Mouse (Mus musculus): ENCODE data around the gene Safb.

The Safb gene

DNA sequence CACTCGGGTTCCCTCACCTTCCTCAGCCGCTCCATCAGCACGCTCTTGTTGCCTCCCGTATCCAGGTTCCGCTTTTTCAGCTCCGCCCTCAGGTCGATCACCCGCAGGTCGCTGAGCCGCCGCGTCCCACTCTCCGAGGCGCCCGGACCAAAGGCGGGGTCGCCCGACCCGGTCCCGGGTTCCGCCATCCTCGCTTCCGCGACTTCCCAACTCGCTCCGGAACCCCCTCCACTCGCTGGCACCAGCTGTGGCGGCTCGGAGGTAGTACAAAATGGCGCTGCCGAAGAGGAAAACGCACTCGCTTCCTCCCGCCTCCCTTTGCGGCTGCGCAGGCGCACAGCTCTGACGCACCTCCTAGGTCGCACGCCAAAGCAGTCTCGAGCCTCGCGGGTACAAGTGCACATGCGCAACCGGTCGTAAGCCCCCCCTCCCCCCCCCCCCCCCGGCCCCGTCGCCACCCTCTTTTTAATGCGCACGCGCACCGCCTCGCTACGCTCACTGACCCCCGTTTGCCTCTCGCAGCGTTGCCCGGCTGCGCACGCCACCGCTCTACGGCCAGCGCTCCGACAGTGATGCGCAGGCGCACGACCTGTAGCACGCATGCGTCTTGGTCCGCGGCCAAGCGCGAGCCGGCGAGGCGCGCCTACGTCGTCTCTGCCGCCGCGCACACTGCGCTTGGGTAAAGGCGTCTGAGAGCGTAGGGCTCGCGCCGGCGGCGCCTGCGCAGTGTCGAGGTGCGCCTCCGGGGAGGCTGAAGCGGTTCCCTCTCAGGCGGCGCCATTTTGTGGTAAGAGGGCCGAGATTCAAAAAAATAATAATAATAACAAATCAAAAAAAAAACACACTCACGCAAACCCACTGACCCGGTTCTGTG is at the start of gene Safb, which contains the start of gene Safb2:
TSS of gene Safb (plus strand) at position 569 of the 874 bp plus-strand sequence.
TSS of gene Safb2 (minus strand) at position 329 of the 874 bp plus-strand sequence.
- DNase-seq, result peak; percentile 99

DNA sequence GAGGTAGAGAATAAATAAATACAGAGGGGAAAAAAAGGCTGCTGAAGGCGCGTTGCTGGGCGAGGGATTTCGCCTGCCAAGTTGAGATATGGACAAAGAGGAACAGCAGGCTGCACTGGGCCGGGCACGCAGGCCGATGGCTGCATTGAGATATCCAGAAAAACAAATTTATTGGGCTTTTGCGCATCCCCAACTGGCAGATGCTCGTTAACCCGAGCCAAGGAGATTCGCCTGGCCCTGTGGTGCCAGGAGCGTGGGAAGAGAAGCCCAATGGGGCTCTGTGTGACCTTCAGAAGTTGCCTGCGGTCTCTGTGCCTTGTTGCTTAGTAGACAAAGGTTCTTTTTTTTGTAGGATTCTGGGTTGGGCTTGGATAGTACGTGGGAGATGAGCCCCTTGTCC is 48.4 kb upstream of the Safb start:
- DNase-seq, result peak; percentile 32

DNA sequence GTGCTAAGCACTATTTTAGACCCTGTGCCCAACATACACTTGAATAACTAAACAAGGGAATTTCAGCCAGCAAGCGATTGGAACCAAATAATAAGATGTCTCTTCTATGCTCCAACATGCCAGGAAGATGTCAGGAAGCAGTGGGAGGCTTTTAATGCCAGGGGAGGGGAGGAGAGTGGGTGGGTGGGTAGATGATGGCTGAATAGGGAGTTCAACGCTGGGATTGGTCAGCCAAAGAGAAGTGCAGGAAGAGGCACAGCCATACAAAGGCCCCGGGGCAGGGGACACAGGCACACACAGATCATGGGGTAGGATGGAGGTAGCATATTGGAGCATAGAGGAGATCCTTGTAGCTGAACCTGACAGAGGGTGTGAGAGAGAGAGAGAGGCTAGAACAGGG is 47.8 kb upstream of the Safb start:
- DNase-seq, result peak; percentile 9

DNA sequence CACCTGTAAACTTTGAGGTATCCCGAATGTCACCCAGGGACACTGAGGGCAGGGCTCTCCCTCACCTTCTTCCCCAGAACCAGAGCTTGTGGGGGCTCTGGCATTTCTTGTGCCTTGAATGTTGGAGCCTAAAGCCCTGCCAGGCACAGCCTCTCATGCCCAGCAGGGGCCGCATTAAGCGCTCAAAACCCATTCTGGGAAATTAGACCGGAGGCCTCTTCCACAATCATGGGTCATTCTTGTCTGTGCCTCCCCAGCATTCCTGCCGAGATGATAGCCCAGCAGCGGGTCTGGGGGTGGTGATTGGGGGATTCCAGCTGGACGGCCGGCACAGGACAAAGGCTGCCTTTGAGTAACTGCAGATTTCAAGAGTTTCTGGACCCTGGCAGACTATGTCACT is 46.7 kb upstream of the Safb start:
- DNase-seq, result peak; percentile 32

DNA sequence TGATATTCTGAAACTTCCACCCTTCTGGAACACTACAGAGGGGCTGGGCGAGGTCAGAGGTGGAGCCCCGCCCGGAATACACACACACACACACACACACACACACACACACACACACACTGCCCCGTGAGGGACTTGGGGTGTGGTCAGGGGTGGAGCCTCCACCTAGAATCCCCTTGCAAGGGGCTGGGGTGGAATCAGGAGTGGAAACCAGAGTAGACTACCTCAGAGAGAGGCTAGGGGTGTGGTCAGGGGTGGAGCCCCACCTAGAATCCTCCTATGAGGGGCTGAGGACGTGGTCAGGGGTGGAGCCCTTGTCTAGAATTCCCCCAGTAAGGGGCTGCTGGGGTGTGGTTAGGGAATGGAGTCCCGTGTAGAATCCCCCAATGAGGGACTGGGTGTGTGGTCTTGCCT is 44.1 kb upstream of the Safb start:
- peak; percentile 5 for DNase-seq

DNA sequence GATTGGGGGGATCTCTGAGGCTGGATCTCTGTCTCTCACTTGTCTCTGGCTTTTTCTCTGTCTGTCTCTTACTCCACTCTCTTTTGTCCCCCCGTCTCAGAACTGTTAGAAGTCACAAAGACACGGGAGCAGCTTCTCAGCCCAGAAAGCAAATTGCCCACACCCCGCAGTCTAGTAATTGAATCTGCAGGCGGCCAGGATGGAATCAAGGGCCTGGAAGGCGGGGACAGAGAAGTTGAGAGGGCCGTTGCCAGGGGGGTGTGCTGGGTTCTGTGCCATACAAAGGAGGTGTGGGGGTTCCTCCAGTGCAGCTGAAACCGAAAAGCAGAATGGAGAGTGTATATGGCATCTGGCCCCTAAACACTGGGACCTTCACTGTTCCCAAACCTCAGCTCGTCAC is 41.9 kb upstream of the Safb start:
- DNase-seq, result peak; percentile 4

DNA sequence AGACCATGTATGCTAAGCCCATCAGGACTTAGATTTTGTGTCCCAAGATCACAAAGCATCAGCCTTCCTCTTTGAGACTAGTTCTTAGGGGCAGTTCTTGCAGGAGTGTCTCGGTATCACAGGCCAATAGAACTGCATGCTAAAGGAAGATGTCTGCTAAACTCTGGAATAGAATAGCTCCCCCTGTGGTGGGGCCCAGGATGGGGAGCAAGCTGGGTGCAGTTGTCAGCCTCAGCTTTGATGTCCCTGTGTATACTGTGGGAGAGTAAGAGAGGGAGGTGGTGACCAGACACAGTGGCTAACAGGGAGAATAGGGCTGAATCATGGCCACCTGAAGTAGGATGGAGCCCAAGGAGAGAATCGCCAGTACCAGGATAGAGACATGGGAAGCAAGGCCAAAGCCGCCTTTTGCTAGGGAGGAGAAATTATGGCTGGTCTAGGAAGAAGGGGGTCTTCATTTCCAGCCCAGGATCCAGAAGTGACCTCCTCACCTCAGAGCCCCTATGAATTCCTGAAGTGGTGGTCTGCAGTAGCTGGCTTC is 40.9 kb upstream of the Safb start:
- peak; percentile 9 for DNase-seq

DNA sequence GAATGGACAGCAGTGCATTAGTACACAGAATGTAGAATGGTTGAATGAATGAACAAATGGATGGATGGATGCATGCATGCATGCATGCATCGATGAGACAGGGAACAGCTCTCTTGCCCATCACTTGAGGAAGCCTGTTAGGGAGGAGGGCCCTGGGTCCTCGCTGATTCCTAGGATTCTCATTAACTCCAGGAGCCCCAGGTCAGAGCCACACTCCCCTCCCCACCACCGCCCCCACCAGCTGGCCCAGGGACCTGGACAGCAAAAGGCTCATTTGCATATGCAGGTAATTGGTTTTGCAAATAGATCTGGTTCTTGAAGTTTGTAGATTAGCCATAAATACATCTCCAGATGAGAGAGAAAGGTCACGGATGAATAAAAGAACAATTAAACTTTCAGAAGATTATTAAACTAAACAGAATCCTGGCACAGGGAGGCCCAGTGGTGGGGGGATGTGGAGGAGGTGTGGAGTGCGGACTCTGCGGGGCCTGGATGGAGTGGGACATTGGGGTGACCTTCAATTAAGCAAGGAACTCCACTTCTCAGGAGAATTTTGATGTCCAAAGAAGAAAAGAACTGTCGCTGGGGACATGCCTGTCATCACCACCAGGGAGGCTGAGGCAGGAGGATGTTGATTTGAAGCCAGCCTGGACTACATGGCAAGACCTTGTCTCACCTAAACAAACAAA is 39.8 kb upstream of the Safb start:
- peak; percentile 14 for DNase-seq

DNA sequence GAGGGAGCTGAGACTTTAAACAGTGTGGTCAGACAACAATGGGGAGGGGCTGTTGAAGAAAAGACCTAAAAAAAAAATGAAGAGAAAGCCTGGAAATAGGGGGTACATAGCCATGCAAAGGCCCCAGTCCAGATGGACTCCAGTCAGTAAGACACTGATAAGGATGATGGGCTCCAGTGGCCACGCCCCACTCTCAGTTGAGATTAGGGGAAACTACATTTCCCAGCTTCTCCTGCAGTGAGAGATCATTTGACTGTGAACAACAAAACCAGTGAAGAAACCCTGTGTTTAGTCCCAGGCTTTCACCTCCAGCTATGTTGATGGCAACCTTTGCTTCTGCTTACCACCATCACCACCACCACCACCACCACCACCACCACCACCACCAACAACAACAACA is 38.7 kb upstream of the Safb start:
- DNase-seq, result peak; percentile 17

DNA sequence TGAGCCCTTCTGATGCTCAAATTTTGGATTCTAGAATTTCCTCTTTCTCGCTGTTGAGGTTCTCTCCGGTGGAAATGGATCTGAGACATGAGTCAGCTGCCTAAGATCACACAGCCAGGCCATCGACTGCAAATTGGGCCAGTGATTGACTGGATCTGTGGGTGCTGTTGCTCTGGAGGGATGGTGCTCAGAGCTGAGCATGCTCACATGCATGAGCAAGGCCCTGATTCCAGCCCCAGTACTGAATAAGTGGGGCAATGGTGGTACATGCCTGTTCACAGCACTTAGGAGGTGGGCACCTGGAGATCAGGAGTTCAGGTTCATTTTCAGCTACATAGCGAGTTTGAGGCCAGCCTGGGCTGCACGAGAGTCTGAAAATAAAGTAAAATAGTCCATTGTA is 38.0 kb upstream of the Safb start:
- DNase-seq, result no peak

DNA sequence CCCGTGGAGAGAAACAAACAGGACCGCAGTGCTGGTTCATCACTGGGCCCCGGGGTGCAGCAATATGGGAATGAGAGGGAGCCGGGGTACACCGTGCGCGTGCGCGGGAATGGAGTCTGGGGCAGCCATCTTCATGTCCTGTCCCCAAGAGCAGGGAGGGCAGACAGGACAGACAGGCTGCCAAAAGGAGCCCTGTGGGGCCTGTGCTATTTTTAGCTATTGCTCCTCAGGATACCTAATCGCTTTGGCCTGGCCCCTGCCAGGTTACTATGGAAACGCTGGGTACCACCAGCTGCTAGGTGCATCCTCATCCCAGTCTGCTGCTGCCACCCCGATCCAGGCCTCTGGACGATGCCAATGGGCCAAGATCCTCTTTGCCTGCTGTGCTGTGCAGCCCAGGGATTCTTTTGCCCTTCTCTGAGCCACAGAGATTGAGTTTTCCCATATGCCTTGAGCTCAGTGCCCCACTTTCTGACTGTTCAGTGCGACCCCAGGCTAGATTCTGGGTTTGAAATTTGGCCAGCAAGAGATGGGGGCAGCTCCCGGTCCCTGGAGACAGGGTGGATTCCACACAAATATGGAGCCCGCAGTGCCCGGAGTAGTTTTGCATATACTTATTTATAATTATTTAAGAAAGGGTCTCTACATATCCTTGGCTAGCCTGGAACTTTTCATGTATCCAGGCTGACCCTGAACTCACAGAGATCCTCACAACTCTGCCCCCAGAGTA is 37.3 kb upstream of the Safb start:
- DNase-seq, result peak; percentile 93

DNA sequence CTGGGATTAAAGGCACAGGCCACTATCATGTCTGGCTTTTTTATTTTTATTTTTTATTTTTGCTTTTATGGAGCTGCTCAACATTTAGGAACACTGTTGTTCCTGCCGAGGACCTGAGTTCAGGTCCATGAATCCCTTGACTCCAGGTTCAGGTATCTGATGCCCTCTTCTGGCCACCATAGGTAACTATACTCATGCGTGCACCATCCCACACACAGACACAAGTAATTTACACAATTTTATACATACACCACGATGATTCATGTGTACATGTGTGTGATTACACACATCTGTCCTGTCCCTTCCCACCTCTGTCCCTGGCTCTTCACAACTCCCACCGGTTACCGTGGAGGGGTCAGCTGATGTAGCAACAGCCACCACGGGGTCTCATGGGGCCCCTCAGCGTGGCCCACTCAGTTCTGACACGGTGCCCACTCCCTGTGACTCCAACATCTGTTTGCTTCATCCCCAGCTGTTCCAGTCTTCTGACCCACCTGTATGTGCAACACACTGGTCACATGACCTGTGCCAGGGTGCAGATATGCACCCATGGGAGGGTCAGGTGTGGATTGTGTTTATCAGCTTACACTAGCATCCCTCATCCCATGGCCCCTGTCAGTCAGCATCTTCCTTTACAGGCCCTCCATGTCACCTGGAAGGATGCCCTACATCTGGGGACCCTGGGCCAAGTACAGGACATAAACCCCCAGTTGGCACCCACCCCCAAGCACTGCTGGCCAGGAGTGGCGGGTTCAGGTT is 36.6 kb upstream of the Safb start:
- peak; percentile 55 for DNase-seq

DNA sequence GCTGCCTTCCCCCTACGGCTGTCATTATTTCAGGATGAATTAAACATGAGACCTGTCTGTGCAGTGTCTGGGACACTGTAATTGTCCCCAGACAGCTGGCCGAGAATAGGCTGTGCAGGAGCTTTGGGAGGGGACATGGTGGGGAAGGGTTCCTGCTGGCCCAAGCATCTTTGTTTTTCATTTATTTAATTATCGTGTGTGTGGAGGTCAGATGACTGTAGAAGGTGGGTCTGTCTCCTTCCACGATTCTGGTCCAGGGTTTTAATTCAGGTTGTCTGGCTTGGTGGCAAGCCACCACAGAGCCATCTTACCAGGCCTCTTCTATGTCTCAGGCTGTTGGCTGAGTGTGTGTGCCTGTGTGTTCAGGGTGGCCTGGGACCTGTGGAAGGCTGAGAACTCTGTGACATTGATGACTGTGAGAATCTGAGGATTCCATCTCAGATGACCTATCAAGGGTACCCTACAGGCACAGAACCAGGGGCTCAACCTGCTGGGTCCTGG is 36.0 kb upstream of the Safb start:
- DNase-seq, result peak; percentile 23

DNA sequence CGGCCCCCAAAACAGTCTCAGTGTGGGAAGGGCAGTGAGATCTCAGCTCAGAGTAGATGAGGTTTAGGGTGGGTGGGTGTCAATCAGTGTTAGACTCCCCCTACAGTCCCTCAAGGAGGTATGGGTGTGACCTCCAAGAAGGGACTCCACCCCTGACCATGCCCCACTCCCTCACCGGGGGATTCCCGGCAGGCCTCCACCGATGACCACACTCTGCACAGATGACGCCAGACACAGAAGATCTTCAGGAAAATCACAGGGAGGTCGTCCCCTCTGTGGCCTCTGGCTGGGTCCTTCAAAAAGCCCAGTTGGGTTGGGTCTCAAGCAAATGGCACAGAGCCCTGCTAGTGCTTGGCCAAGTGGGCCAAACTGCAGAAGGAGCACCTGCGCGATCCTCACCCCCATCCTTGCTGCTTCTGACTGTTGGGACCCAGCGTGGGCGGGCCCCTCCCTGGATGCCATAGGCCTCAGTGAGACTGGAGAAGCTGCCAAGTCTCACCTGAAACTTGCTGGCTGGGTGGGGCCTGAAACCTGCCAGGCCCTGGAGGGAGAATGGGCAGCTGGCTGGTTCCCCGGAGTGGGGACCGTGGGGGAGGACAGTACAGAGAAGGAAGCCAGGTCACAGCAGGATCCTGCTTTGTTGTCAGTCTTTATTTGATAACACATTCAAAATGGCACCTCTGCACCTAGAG is 33.7 kb upstream of the Safb start:
- no peak for DNase-seq

DNA sequence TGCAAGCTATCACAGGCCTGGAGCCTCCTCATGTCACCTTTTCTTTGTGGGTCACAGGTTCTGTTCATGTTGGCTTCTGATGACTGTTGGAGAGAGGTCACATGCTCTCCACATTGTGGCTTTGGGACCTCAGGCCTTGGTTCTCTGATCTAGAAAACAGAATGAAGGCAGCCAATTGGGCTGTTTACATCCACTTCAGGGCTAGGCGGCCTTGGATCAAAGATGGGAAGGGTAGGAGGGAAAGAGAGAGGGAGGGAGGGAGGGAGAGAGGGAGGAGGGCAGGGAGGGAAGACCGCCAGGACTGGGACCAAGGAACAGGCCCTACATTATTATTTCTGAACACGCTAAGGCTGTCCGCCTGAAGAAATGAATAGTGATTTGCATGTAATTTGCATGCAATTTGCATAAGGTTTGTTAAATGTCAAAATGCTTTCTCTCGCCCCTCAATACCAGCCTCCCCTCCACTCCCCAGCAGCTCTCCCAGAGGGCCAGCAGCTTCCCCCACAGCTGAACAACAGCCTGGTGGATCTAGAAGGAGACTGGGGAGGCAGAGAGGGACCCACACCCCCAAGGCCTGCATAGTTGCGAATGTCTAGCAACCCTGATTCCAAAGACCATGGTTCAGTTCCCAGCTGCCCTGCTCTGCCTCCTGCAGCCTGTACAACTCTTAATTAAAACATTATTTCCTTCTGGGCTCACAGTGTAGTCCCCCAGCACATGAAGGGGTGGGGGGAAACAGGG is 32.6 kb upstream of the Safb start:
- DNase-seq, result no peak

DNA sequence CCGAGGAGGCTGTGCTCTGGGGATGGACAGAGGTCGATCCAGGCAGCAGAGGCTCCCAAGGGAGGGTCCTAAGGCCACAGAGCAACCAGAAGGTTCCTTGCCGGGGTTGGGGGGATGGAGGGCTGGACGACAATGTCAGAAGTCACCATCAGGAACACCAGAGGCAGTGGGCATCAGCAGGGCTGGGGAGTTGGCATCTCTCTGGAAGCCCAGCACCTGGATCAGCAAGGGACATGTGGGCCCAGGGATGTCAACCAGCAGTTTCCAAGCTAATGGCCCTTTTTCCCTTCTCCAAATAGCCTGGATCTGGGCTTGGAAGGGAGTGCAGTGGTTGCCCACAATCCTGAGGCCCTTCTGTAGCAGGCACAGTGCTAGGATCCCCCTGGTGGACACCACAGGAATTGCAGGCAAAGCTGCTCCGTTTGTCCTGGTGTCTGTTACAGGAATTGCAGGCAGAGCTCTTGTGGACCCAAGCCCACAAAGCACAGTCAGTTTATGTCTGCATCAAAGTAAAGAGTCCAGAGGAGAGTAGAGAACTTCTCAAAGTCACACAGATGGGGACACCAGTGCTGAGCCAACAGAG is 31.8 kb upstream of the Safb start:
- peak; percentile 84 for DNase-seq

DNA sequence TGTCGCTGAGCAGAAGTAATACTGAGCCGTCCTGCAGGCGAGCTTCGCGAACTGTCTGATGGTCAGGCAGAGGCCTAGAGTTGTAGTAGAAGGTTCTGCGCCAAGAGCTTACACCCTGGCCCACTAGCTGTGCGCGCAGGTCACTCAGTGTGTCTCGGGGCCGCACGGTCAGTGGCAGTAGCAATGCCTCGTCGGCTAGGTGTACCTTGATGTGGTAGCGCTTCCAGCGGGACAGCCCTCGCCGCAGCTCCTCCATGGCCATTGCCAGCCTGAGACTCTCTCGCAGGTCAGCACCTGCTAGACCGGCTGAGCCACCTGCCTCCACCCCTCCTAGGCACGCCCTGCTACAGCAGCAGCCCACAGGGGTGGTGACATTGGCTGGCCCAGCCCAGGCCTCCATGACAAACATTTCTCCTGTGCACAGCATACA is 30.5 kb upstream of the Safb start, which contains the start of gene Gm20219:
TSS of gene Gm20219 (minus strand) at position 266 of the 430 bp plus-strand sequence.
- DNase-seq, result no peak

DNA sequence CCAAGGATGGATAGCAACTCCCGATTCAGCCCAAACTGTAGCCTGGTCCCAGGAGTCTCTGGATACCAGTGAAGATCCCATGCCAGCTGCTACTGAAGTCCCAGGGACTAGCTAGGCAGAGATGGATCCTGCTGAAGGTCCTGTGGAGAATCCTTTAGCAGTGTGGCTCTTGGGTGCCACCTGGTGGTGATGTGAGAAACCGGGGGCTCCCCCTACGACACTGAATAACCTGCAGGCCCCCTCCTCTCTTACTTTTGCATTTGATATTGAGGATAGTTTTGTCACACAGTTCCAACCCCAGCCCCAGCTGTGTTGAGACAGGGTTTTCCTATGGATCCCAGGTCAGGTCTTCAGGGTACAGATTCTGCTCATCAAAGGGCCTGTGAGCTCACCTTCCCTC is 26.2 kb upstream of the Safb start:
- peak; percentile 78 for DNase-seq

DNA sequence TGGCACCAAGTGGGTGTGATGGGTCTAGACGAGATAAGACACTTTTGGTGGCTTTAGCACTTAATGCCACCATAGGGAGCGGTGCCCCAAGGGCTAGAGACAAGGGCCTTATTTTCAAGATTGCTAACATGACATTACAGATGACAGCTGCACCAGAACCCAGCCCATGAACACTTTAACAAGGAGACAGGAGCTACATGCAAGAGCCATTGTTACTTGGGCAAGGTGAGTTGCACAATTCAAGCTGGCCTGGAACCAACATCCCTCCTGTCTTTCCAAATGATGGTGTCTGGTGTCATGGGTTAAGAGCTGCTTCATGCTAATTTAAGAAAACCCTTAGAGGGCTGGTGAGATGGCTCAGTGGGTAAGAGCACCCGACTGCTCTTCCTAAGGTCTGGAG is 25.2 kb upstream of the Safb start:
- DNase-seq, result no peak

DNA sequence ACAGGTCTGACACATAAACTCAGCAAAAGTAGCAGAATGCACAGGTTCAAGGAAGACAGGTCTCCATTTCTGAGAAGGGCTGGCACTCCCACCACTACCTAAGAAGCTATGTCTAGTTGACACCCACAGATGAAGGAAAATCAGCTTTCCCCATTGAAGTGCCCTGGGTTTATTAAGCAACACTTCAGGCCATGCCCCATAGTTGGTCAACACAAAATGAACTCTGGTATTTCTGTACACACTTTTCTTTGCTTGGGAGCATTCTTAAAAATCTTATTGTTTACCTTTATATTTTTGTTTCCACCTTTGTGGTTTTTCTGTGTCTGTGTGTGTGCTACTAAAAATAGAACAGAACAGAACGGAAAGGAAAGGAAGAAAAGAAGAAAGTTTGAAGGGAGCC is 24.5 kb upstream of the Safb start:
- no peak for DNase-seq
